Mouse (Mus musculus): ENCODE results near the gene Rad51.

Gene Rad51

GRCm38 (mm10) chr2:119163135-119163534 lies 50.5 kb downstream of the Rad51 start:
- in situ Hi-C loops (cut with MboI, MseI), result no loop called here

- in situ Hi-C loops (cut with MboI, MseI), result no loop called here
These were observed 51.4 kb downstream of the Rad51 start for GRCm38 (mm10) chr2:119163999-119164398.

- in situ Hi-C loops (cut with MboI, MseI), result no loop called here
These were observed 52.8 kb downstream of the Rad51 start for GRCm38 (mm10) chr2:119165401-119165800.

DNA sequence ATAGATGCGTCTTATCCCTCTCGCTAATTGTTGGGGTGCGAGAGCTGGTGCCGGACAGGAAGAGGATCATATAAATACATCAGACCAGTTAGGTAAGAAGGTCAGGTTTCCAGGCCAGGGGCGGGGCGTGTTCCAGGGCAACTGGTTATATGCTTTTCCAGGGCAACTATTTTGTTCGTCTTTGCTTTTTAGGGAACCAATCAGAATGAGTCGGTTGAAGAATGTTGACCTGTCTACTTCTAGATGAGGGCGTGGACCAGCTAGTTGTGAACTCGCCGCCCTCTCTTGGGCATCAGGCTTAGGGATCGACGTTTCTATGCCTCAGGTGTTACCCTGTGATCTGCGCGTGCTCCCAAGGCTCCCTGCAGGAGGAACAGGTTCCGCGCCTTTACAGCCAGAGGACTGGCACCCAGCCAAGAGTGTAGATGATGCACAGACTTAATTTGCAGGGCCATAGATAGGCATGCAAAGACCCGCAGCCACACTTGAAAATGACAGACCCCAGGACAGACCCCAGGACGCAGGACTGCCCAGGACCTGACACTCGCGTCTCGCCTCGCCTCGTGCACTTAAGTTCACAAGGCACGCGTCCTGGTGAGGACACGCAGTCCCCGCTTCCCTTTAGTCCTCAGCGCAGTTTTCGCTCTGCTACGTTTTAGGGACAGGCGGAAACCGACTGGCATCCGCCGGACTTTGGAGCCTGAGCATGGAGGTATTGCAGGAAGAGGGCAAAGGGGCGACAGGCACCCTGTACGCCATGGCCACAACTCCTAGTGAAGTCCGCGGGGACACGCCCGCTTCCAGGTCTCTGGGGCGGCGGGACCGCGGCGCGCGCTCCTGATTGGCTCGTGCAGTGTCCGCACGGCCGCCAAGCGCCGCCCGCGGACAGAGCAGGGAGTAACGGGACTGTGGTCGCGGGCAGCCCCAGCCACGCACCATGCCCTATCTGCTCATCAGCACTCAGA lies 54.6 kb downstream of the Rad51 start, which contains the start of gene Gchfr:
Gene Gchfr, plus strand, starts transcription at position 873 of the 965 bp plus-strand sequence.
- in situ Hi-C loops (cut with MboI, MseI), result no loop called here

DNA sequence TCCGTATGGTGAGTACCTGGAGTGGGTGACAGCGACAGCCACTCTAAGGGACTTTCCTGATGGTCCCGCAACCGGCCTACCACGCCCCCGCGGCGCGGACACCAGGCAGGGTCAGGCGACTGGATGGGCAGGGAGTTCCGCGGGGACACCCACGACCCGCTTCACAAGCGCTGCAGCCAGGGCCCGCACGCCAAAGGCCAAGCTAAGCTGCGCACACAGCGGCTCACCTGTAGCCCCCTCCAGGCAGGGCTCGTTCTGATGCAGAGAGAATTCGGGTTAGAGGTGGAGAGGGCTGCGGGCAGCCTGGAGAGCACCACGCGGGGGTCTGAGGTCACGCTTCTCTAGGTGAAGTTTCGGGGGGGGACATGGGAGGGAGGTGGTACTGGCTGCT lies 55.3 kb downstream of the Rad51 start:
- in situ Hi-C loops (cut with MboI, MseI), result no loop called here

GRCm38 (mm10) chr2:119170282-119170681 lies 57.7 kb downstream of the Rad51 start:
- in situ Hi-C loops (cut with MboI, MseI), result no loop called here

DNA sequence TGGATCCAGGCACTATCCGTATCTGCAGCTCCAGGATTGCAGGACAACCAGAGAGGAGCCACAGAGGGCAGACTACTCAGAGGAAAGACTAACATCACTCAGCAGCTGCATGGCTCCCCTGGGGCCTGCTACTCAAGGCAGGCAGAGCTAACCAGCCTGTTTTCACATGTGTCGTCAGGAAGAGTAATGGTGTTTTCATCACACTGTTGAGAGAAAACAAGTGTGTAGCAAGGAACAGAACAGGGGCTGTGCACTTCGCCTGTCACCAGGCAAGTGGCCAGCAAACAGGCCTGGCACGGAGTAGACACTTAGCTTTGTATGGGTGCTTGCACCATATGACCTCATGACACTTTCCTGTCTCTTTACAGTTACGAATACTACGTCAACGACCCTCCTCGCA lies 59.0 kb downstream of the Rad51 start:
- in situ Hi-C loops (cut with MboI, MseI), result no loop called here

GRCm38 (mm10) chr2:119172446-119172845 lies 59.9 kb downstream of the Rad51 start:
- in situ Hi-C loops (cut with MboI, MseI), result no loop called here

GRCm38 (mm10) chr2:119172862-119173576 lies 60.4 kb downstream of the Rad51 start:
- in situ Hi-C loops (cut with MboI, MseI), result no loop called here

DNA sequence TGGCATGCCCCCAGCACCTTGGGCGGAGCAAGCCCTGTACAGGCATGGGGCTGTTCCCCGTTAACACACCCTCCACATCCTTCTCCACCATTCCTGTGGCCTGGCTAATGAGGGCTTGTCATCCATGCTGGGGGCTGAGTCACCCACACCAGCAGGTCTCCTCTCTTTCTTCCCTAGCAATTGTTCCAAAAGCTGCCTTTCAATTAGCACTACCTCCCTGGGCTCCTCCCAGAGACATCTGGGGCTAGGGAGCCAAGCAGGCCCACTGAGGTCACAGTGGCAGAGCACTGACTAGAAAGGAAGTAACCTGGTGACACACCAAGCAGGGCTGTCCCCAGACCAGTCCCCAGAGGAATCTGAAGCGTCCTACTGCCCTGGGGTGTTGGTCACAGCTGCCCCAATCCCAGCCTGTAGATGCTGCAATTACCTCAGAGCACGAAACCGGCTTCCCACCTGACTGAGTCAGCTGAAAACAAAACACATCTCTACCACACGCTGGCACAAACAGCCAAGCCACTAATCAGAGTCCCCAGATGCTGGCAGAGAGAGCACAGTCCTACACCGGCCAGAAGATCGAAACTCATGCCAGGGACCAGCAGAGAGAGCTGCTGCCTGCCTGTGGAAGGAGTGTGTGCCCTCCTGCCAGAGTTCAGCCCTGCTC lies 61.5 kb downstream of the Rad51 start, which contains the start of gene Gm14137:
Gene Gm14137, plus strand, starts transcription at position 519 of the 661 bp plus-strand sequence.
- in situ Hi-C loops (cut with MboI, MseI), result no loop called here

GRCm38 (mm10) chr2:119174866-119175265 lies 62.3 kb downstream of the Rad51 start:
- in situ Hi-C loops (cut with MboI, MseI), result no loop called here

GRCm38 (mm10) chr2:119175614-119176013 lies 63.0 kb downstream of the Rad51 start:
- in situ Hi-C loops (cut with MboI, MseI), result no loop called here

DNA sequence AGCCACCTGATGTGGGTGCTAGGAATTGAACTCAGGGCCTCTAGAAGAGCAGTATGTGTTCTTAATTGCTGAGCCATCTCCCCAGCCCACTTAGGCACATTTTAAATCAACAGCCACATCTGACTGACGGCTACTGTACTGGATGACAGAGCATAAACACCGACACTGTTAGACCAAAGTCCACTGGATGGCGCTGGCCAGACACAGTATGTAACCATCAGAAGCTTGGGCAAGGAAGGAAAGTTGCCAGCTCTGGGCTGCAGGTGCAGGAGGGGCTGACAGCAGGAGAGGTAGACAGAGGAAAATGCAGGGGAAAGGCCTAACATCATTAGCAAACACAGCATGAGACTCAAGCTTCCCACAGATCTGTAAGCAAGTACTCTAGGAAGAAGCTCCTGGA lies 64.2 kb downstream of the Rad51 start:
- in situ Hi-C loops (cut with MboI, MseI), result no loop called here

GRCm38 (mm10) chr2:119177384-119177939 lies 64.9 kb downstream of the Rad51 start:
- in situ Hi-C loops (cut with MboI, MseI), result no loop called here

DNA sequence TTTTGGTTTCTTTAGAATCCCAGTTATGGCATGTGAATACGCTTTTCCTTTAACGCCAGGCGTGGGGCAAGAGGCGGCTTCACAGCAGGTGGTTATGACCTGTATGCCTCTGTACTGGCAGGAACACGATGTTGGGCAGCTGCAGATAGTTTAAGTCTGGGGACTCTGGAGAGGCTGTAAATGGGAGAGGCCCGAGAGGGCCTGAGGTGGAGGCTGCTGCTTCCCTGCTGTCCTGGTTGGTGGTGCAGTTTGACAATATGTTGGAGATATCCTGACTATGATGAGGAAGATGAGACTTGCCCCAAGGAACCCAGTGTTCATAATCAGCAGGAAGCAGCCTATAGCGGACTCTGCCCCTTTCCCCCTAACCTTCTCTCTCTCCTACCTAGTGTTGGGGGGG lies 70.3 kb downstream of the Rad51 start:
- in situ Hi-C loops (cut with MboI, MseI), result no loop called here

GRCm38 (mm10) chr2:119189029-119189710 lies 76.6 kb downstream of the Rad51 start:
- in situ Hi-C loops (cut with MboI, MseI), result no loop called here

- in situ Hi-C loops (cut with MboI, MseI), result no loop called here
These were observed 78.4 kb downstream of the Rad51 start for GRCm38 (mm10) chr2:119190969-119191368.

DNA sequence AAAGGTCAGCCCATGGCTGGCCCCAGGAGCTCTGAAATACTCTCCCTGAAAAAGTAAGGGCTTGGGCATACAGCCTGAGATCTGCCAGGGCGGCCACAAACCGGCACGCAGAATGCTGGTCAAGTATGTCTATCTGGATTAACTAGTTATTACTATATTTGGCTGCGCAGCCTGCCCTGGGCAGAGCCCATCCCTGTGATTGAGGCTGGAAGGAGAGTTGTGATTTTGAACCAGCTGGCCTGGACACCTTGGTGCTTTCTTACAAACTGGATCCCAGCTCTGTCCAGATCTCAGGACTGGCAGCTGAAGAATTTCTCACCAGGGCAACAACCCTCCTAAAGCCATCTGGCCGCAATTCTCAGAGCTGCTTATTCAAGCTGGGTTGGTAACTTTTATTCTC lies 81.5 kb downstream of the Rad51 start:
- in situ Hi-C loops (cut with MboI, MseI), result no loop called here

DNA sequence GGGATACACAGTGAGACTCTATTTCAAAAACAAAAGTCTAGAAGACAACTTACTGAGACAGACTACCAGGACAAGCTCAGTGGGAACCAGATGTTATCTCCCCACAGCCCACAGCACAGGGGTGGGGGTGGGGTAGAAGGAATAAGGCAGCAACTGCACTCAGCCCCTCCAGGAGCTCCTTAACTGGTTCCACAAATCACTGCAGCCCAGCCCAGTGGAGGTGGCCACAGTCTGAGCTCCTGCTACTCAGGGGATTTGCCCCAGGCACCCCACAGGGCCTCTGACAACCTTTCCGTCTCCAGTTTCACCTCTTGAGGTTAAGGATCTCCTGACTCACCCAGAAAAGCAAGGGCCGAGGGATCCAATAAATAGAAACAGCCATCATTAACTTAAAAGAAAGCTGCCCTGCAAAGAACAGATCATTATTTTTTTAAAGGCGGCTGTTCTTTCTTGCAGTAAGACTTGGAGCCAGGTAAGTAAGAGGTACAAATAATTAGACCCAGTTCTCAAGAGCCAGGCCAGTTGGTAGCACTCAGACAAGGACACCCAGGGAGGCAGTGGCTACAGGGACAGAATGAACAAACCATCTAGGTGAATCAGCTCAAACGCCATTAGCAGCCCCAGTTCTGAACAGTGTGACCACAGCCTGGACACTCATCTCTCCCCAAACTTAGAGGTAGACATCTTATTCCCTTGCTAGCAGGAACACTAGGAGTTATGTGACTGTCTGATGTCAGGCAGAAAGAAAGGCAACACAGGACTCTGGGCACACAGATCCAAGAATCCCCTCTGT lies 83.9 kb downstream of the Rad51 start:
- in situ Hi-C loops (cut with MboI, MseI), result no loop called here

Measured in T-helper 2 cell (primary cell).